In genomic region chr6:113099640-113100289, GRCm38 (mm10) we compare ENCODE assay signal across 7 mouse cellular contexts. TPM values are rescaled to one million over a fixed set of nuclear protein-coding genes. Genes with fewer than 3 reads are reported as not detected.
A peak's percentile ranks its signal among the peaks of the same experiment; 100 is the strongest.
DNase-seq lines count a peak whose midpoint lies in the region; ATAC-seq and TF ChIP-seq lines count a peak whose summit lies in the region.

No protein-coding gene starts in this region.

- TF ChIP-seq CTCF in Patski (IDR thresholded peaks at IDR 0.05): no peak
- no peak for TF ChIP-seq CTCF in cerebellum, adult 2 months (IDR thresholded peaks at IDR 0.05; ENCODE audit: borderline replicate concordance, insufficient read depth, low read depth, low read length)

- CTCF ChIA-PET in Patski (lab: Charles Lee): interaction anchor here (1.0 to 1.1 kb wide), 2 partner anchors 8 to 32 kb away, joined by 3 read pairs; no protein-coding TSS in a partner anchor

- peak; percentile 49; the same call in 1 of the 2 replicates for TF ChIP-seq POLR2A in cerebellum, adult 2 months (IDR thresholded peaks at IDR 0.05; ENCODE audit: borderline replicate concordance, insufficient read depth, low read length)

- no peaks in the 10 kb centered on the region; the same call in 1 of the 2 replicates for H3K4me1 ChIP-seq in cerebellum, adult 2 months (ENCODE audit: control insufficient read depth, insufficient read depth, low read length)

- in situ Hi-C loops in Patski (cut with MboI; ENCODE audit: low pct_unique_long_range_greater_than_20kb): loop anchor here (5.0 to 25.0 kb wide), 2 partner anchors 57 to 837 kb away; partner anchors contain the start of gene Lmcd1

- peaks cover 99% of the 10 kb centered on the region for H3K79me2 ChIP-seq in macrophage (ENCODE audit: inconsistent target)

- DNase-seq in Patski (ENCODE audit: low read depth, low spot score): peak; percentile 74
- peak; percentile 92 to 98 for DNase-seq in cerebellum, adult 2 months
- DNase-seq in gastrocnemius, postnatal 10 days: peak; percentile 80
- DNase-seq in induced T-regulatory cell, adult 2 months (ENCODE audit: low read depth): peak; percentile 44
- DNase-seq in left cerebral cortex, adult 18-20 months (ENCODE audit: low spot score in 2 of 2): peak; percentile 88 to 90
- peak; percentile 84 to 90 for DNase-seq in right cerebral cortex, postnatal 36 days (ENCODE audit: low spot score in 2 of 2)

- no peaks in the 10 kb centered on the region for H3K27me3 ChIP-seq in Patski
- H3K27me3 ChIP-seq in cerebellum, adult 2 months (ENCODE audit: control insufficient read depth, insufficient read depth, low read length): no peaks in the 10 kb centered on the region

- peak; percentile 88 for ATAC-seq in Patski

- no peak overlapping the region for H3K4me3 ChIP-seq in cerebellum, adult 2 months (replicated peaks; ENCODE audit: insufficient read depth, low read depth, low read length)
- H3K4me3 ChIP-seq in macrophage (ENCODE audit: inconsistent target): no peak overlapping the region

- no peaks in the 10 kb centered on the region for H3K36me3 ChIP-seq in macrophage (ENCODE audit: inconsistent target)

- POLR2A ChIA-PET in Patski (lab: Charles Lee): interaction anchor here (1.0 to 1.6 kb wide), 2 partner anchors 54 to 62 kb away, joined by 3 read pairs; partner anchors contain the start of gene Thumpd3

- WGBS in cerebellum, adult 2 months: 2% methylated on average over 5 of the region's 5 CpGs
- WGBS in macrophage (ENCODE audit: missing documents): 17% methylated on average over 5 of the region's 5 CpGs

- H3K27ac ChIP-seq in cerebellum, adult 2 months (ENCODE audit: insufficient read depth, low read length): peak overlapping the region; percentile 6; the same call in 1 of the 2 replicates
- peak overlapping the region; percentile 28 for H3K27ac ChIP-seq in macrophage

RNA-seq across cellular contexts. Expression of gene Setd5, which starts 22.6 kb away (rescaled TPM):
- 60.3 TPM for polyA plus RNA-seq in Patski (2021)
- polyA plus RNA-seq in cerebellum, adult 2 months (2012; rRNA removed): 58.9 and 64.2 TPM in 2 replicates
- total RNA-seq in gastrocnemius, postnatal 10 days (2021): 10 to 100 TPM; 54.8 to 82.3 TPM
- 100 to 1,000 TPM in 1 of 2 experiments, 10 to 100 TPM in 1; 97.1 to 102 TPM for total RNA-seq in left cerebral cortex, adult 18-20 months (2021)
- 100 to 1,000 TPM; 348 to 591 (median 473) TPM for total RNA-seq in macrophage (2018; cell fraction: chromatin; rRNA removed)
- total RNA-seq in macrophage (2018; cell fraction: cytosol; rRNA removed): 10 to 100 TPM; 36.6 to 74.0 (median 48.2) TPM
- total RNA-seq in macrophage (2018; cell fraction: nucleus; rRNA removed): 100 to 1,000 TPM; 204 to 350 (median 274) TPM
- 27.9 to 33.4 TPM (median 30.4 TPM) in 3 replicates for polyA plus RNA-seq in macrophage (2018)

RNA-seq across cellular contexts. Expression of gene Thumpd3, which starts 53.7 kb away (rescaled TPM):
- polyA plus RNA-seq in Patski (2021) (63.3 TPM), macrophage (2018) (41.1 to 75.6 TPM (median 49.0 TPM) in 3 replicates)
- polyA plus RNA-seq in cerebellum, adult 2 months (2012; rRNA removed): 20.8 and 21.8 TPM in 2 replicates
- total RNA-seq in gastrocnemius, postnatal 10 days (2021): 10 to 100 TPM; 16.9 to 17.0 TPM
- 10 to 100 TPM; 22.9 to 30.1 TPM for total RNA-seq in left cerebral cortex, adult 18-20 months (2021)
- total RNA-seq in macrophage (2018; cell fraction: chromatin; rRNA removed): 100 to 1,000 TPM in 7 of 26 experiments, 10 to 100 TPM in 19; 33.1 to 122 (median 72.7) TPM
- 10 to 100 TPM; 20.9 to 50.2 (median 38.7) TPM for total RNA-seq in macrophage (2018; cell fraction: cytosol; rRNA removed)
- 100 to 1,000 TPM in 3 of 26 experiments, 10 to 100 TPM in 23; 27.5 to 104 (median 53.4) TPM for total RNA-seq in macrophage (2018; cell fraction: nucleus; rRNA removed)

Comparison
In these comparisons a context has a peak if more than half of its experiments do, and no peak if none do; other contexts are left out.
1. DNase-seq: peak in every context shown above with its lines; median percentile 95 in cerebellum, adult 2 months; 89 in left cerebral cortex, adult 18-20 months; 87 in right cerebral cortex, postnatal 36 days; 80 in gastrocnemius, postnatal 10 days; 74 in Patski; 44 in induced T-regulatory cell, adult 2 months.